Mouse (Mus musculus): ENCODE results near the gene Wdr12. TPM values are rescaled to one million over a fixed set of nuclear protein-coding genes. Genes with fewer than 3 reads are reported as not detected.

Wdr12 gene
- polyA plus RNA-seq, 1 experiment = 11.2 TPM

- no peak within 1 kb of the TSS for H3K27ac ChIP-seq (replicated peaks; ENCODE audit: low read depth, low read length)
- H3K4me3 ChIP-seq (ENCODE audit: insufficient read depth, low read depth, low read length) = peak within 1 kb of the TSS; percentile 62
- H3K4me1 ChIP-seq (ENCODE audit: control insufficient read depth, insufficient read depth, insufficient read length, low read length) = no peaks in the 10 kb centered on the region; the same call in 1 of the 2 replicates
These were observed 55.5 kb downstream of the Wdr12 start, which contains the start of gene Ica1l for GRCm38 (mm10) chr1:60042796-60043469. Gene Ica1l, minus strand, starts transcription at chr1:60043184.

- H3K4me3 ChIP-seq (ENCODE audit: insufficient read depth, low read depth, low read length) = peak overlapping the region; percentile 62
- H3K27ac ChIP-seq (replicated peaks; ENCODE audit: low read depth, low read length) = no peak overlapping the region
- no peaks in the 10 kb centered on the region; the same call in 1 of the 2 replicates for H3K4me1 ChIP-seq (ENCODE audit: control insufficient read depth, insufficient read depth, insufficient read length, low read length)
These were observed 56.0 kb downstream of the Wdr12 start for GRCm38 (mm10) chr1:60042398-60042795.

GRCm38 (mm10) chr1:60035044-60035443, 63.4 kb downstream of the Wdr12 start:
- Histone ChIP-seq H3K27ac (replicated peaks; ENCODE audit: low read depth, low read length) (no peak overlapping the region), H3K4me3 (ENCODE audit: insufficient read depth, low read depth, low read length) (no peak overlapping the region), H3K4me1 (ENCODE audit: control insufficient read depth, insufficient read depth, insufficient read length, low read length) (no peaks in the 10 kb centered on the region)

Other genes with a start within 250 kb of the Wdr12 start
- gene Fam117b, start 185.6 kb downstream of the Wdr12 start, polyA plus RNA-seq (2012; ENCODE audit: insufficient read depth, insufficient read length, missing spikeins) = 3.8 and 5.0 TPM in 2 replicates
- gene Ica1l, start 55.5 kb downstream of the Wdr12 start, polyA plus RNA-seq (2012; ENCODE audit: insufficient read depth, insufficient read length, missing spikeins) = not detected in 2 replicates
- 5.0 and 8.2 TPM in 2 replicates for gene Carf, start 398 bp downstream of the Wdr12 start, polyA plus RNA-seq (2012; ENCODE audit: insufficient read depth, insufficient read length, missing spikeins)
- 8.3 and 8.4 TPM in 2 replicates for gene Nbeal1, start 82.0 kb upstream of the Wdr12 start, polyA plus RNA-seq (2012; ENCODE audit: insufficient read depth, insufficient read length, missing spikeins)
- 11.9 and 14.0 TPM in 2 replicates for gene Cyp20a1, start 244.7 kb upstream of the Wdr12 start, polyA plus RNA-seq (2012; ENCODE audit: insufficient read depth, insufficient read length, missing spikeins)

All from brown adipose tissue, adult 24 weeks (tissue).